Mouse (Mus musculus) gastrocnemius, postnatal 36 days (tissue): ENCODE measurements around the gene BC053393. TPM values are rescaled to one million over a fixed set of nuclear protein-coding genes. Genes with fewer than 3 reads are reported as not detected.

Experiments used
- total RNA-seq, 2 experiments: library from RNA; stranded (reverse); gene quantifications; 2 replicates each; pipeline ENCODE4 v1.2.3; 2021

The BC053393 gene
- total RNA-seq, 2 experiments from 2014 or later: not detected

Other genes with a start within 250 kb of the BC053393 start
- 1 to 10 TPM in 1 of 2 experiments, not detected in 1; 1.1 TPM for gene Itk, start 182.0 kb upstream of the BC053393 start, total RNA-seq
- not detected for gene Fam71b, start 175.0 kb upstream of the BC053393 start, total RNA-seq
- gene Med7, start 134.6 kb upstream of the BC053393 start, total RNA-seq: 10 to 100 TPM; 14.7 to 14.8 TPM
- not detected for gene Havcr2, start 116.6 kb upstream of the BC053393 start, total RNA-seq
- not detected for gene Gm12169, start 47.3 kb upstream of the BC053393 start, total RNA-seq
- not detected for gene Dppa1, start 57.7 kb downstream of the BC053393 start, total RNA-seq
- not detected for gene Timd2, start 135.5 kb downstream of the BC053393 start, total RNA-seq
- not detected for gene Havcr1, start 163.5 kb downstream of the BC053393 start, total RNA-seq
- under 1 TPM; 0.18 to 0.42 TPM for gene Timd4, start 239.3 kb downstream of the BC053393 start, total RNA-seq